Mouse (Mus musculus): Measurements from ENCODE around the gene Asb16. TPM values are rescaled to one million over a fixed set of nuclear protein-coding genes. Genes with fewer than 3 reads are reported as not detected.

Gene Asb16
- not detected for polyA plus RNA-seq (2012; fragmentation: generic; extraction: Trizol)
- long read RNA-seq, experiment 1 = 0 reads
- long read RNA-seq, experiment 2 = 0 reads

DNA sequence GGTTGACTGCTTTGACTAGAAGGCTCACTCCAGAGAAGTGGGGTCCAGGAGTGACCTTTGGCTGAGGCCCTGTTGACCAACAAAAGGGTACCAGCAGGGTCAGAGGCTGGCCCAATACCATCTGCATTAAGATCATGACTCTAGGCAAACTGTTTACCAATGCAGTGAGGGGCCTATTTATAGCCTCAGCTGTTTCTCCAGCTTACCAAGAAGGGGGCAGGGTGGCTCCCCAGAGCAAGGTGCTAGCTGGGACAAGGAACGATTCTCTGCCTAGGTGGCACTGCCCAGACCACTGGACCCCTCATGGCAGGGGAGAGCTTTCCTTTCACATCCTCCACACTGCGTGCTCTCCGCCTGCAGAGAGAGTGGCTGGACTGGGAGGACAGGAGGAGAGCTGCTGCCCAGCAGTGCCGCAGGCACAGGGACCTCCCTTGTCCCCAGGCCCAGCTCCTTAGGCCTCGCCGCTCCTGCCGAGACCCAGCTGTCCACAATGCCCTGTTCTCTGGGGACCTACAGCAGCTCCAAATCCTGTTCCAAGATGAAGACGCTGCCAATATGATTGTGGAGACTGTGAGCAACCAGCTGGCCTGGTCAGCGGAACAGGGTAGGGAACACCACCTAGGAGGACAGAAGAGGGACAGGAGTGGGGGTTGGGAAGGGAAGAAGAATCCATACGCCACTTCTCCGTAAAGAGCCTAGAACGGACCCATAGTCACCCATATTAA lies at the start of gene Asb16:
Gene Asb16 (plus strand): TSS at position 224 of the 725 bp plus-strand sequence.
- Histone ChIP-seq H3K4me3 (ENCODE audit: insufficient read depth, poor library complexity, severe bottlenecking) (no peak within 1 kb of the TSS), H3ac (ENCODE audit: control insufficient read depth, insufficient read length, low read depth) (no peak within 1 kb of the TSS), H3K36me3 (ENCODE audit: control insufficient read depth, insufficient read depth) (no peaks in the 10 kb centered on the region), H3K27me3 (ENCODE audit: control insufficient read depth, insufficient read depth, insufficient read length) (no peaks in the 10 kb centered on the region), H3K79me3 (ENCODE audit: low read depth) (no peaks in the 10 kb centered on the region), H3K79me2 (ENCODE audit: control insufficient read depth, insufficient read depth) (no peaks in the 10 kb centered on the region)
- TF ChIP-seq USF1 (IDR thresholded peaks at IDR 0.05; ENCODE audit: low read depth) = no peak
- TF ChIP-seq CTCF (IDR thresholded peaks at IDR 0.05; ENCODE audit: control insufficient read depth, insufficient read depth, insufficient read length) = no peak
- TF ChIP-seq FOSL1 (IDR thresholded peaks at IDR 0.05; ENCODE audit: insufficient read depth, low read length, poor library complexity, severe bottlenecking) = no peak
- no peak for TF ChIP-seq MYOG (IDR thresholded peaks at IDR 0.05; ENCODE audit: control insufficient read depth, extremely low read depth, insufficient read length)
- TF ChIP-seq MAX (IDR thresholded peaks at IDR 0.05) = no peak
- TF ChIP-seq CEBPB (IDR thresholded peaks at IDR 0.05; ENCODE audit: low read depth) = no peak
- no peak for TF ChIP-seq MYOD1 (IDR thresholded peaks at IDR 0.05; ENCODE audit: control insufficient read depth, insufficient read length, low read depth)

DNA sequence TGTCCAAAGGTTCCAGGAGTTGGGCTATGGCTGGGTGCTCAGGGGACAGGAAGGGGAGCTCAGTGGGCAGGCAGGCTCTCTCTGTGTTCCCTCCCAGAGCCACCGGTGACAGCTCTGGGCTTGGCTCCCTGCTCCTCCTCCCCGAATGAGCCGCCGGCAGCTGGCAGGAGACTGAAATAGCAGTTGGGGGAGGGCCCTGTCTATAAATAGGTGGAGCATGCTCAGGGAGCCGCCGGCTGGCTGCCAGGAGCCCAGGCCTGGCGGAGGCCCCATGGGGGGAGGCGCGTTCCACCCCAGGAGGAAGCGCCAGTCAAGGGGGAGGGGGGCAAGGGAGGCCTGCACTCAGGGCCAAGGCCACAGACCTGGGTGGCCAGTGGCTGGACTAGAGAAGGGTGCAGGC lies 49.8 kb upstream of the Asb16 start:
- H3K4me3 ChIP-seq (ENCODE audit: insufficient read depth, poor library complexity, severe bottlenecking) = peak overlapping the region; percentile 34
- H3ac ChIP-seq (ENCODE audit: control insufficient read depth, insufficient read length, low read depth) = peak overlapping the region; percentile 46
- H3K79me3 ChIP-seq (ENCODE audit: low read depth) = peaks cover 34% of the 10 kb centered on the region
- TF ChIP-seq MYOG (IDR thresholded peaks at IDR 0.05; ENCODE audit: control insufficient read depth, extremely low read depth, insufficient read length) (no peak), CEBPB (IDR thresholded peaks at IDR 0.05; ENCODE audit: low read depth) (no peak), MAX (IDR thresholded peaks at IDR 0.05) (peak; percentile 71), USF1 (IDR thresholded peaks at IDR 0.05; ENCODE audit: low read depth) (no peak), FOSL1 (IDR thresholded peaks at IDR 0.05; ENCODE audit: insufficient read depth, low read length, poor library complexity, severe bottlenecking) (no peak), MYOD1 (IDR thresholded peaks at IDR 0.05; ENCODE audit: control insufficient read depth, insufficient read length, low read depth) (peak; percentile 6), CTCF (IDR thresholded peaks at IDR 0.05; ENCODE audit: control insufficient read depth, insufficient read depth, insufficient read length) (no peak)
- H3K36me3 ChIP-seq (ENCODE audit: control insufficient read depth, insufficient read depth) = no peaks in the 10 kb centered on the region
- peaks cover 45% of the 10 kb centered on the region for H3K79me2 ChIP-seq (ENCODE audit: control insufficient read depth, insufficient read depth)
- H3K27me3 ChIP-seq (ENCODE audit: control insufficient read depth, insufficient read depth, insufficient read length) = no peaks in the 10 kb centered on the region

DNA sequence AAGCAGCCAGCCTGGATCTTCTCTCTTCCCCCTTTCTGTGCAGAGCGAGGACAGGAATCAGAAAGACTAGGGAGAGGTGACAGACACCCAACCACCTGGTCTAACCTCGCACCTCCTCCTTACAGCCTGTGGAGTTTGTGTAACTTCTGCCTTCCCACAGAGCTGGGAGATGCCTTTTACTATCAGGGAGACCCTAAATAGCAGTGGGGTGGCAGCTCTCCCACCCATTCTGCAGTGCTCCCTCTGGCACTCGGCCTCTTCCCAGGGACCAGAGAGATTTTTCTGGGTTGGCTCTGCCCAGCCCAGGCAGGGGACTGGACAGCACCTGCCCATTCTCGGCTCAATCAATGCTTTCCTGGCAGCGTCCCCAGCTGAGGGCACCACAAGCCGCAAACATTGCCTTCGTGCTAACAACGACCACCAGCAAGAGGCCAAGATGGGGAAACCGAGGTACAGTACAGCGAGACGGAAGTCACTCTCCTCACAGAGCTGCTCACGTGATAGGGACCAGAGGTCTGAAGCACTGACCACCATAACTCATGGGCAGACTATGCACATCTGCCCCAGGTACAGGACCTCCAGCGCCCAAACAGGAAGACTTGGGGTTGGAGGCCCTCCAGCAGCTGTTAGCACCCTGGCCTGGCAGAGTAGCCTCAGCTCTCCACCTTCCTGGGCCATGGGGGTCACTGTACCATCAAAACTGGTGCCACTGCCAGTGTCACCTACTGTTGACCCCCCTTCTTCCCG lies 49.1 kb upstream of the Asb16 start:
- Histone ChIP-seq H3K36me3 (ENCODE audit: control insufficient read depth, insufficient read depth) (no peaks in the 10 kb centered on the region), H3ac (ENCODE audit: control insufficient read depth, insufficient read length, low read depth) (no peak overlapping the region), H3K79me3 (ENCODE audit: low read depth) (peaks cover 29% of the 10 kb centered on the region), H3K4me3 (ENCODE audit: insufficient read depth, poor library complexity, severe bottlenecking) (no peak overlapping the region), H3K27me3 (ENCODE audit: control insufficient read depth, insufficient read depth, insufficient read length) (no peaks in the 10 kb centered on the region), H3K79me2 (ENCODE audit: control insufficient read depth, insufficient read depth) (peaks cover 39% of the 10 kb centered on the region)
- TF ChIP-seq FOSL1 (IDR thresholded peaks at IDR 0.05; ENCODE audit: insufficient read depth, low read length, poor library complexity, severe bottlenecking) (no peak), CEBPB (IDR thresholded peaks at IDR 0.05; ENCODE audit: low read depth) (no peak), USF1 (IDR thresholded peaks at IDR 0.05; ENCODE audit: low read depth) (no peak), MYOD1 (IDR thresholded peaks at IDR 0.05; ENCODE audit: control insufficient read depth, insufficient read length, low read depth) (no peak), MAX (IDR thresholded peaks at IDR 0.05) (no peak), MYOG (IDR thresholded peaks at IDR 0.05; ENCODE audit: control insufficient read depth, extremely low read depth, insufficient read length) (no peak), CTCF (IDR thresholded peaks at IDR 0.05; ENCODE audit: control insufficient read depth, insufficient read depth, insufficient read length) (no peak)

DNA sequence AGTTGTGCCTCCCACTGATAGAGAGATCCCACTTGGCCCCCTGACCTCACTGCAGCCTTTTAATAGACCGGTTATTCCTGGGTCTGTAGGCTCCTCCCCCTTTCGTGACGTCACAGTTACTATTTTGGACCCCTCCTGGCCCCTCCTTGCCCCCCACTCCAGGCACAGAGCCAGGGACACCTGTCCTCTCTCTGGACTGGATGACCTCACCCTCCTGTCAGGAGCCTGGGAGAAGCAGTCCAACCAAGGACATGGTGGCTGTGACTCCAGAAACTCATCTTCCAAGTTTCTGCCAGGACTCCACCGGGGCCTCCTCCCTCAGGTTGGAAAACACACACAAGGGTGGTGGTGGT lies 48.6 kb upstream of the Asb16 start:
- Histone ChIP-seq H3K36me3 (ENCODE audit: control insufficient read depth, insufficient read depth) (no peaks in the 10 kb centered on the region), H3K27me3 (ENCODE audit: control insufficient read depth, insufficient read depth, insufficient read length) (no peaks in the 10 kb centered on the region), H3K4me3 (ENCODE audit: insufficient read depth, poor library complexity, severe bottlenecking) (no peak overlapping the region), H3ac (ENCODE audit: control insufficient read depth, insufficient read length, low read depth) (no peak overlapping the region), H3K79me3 (ENCODE audit: low read depth) (peaks cover 23% of the 10 kb centered on the region), H3K79me2 (ENCODE audit: control insufficient read depth, insufficient read depth) (peaks cover 34% of the 10 kb centered on the region)
- no peak for TF ChIP-seq MYOG (IDR thresholded peaks at IDR 0.05; ENCODE audit: control insufficient read depth, extremely low read depth, insufficient read length)
- TF ChIP-seq CEBPB (IDR thresholded peaks at IDR 0.05; ENCODE audit: low read depth) = no peak
- no peak for TF ChIP-seq USF1 (IDR thresholded peaks at IDR 0.05; ENCODE audit: low read depth)
- TF ChIP-seq MAX (IDR thresholded peaks at IDR 0.05) = no peak
- no peak for TF ChIP-seq FOSL1 (IDR thresholded peaks at IDR 0.05; ENCODE audit: insufficient read depth, low read length, poor library complexity, severe bottlenecking)
- no peak for TF ChIP-seq CTCF (IDR thresholded peaks at IDR 0.05; ENCODE audit: control insufficient read depth, insufficient read depth, insufficient read length)
- TF ChIP-seq MYOD1 (IDR thresholded peaks at IDR 0.05; ENCODE audit: control insufficient read depth, insufficient read length, low read depth) = no peak

DNA sequence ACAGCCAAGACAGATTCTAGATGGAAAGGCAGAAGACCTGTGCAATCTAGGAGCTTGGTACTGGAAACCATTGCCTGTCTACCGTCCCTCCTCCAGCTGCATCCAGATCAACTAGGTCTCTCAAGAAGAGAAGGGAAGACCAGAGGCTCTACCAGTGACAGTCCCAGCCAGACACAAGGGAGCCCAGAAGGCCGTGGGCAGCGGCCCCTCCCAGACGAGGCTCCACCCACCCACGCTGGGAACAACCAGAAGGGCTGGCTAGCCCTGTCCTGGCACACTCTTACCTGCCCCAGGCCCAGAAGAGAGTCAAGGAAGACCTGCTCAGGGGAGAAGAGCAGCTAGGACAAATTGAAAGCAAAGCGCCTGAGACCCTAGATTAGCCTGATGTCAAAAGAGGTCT lies 48.1 kb upstream of the Asb16 start:
- H3K27me3 ChIP-seq (ENCODE audit: control insufficient read depth, insufficient read depth, insufficient read length) = no peaks in the 10 kb centered on the region
- H3K79me2 ChIP-seq (ENCODE audit: control insufficient read depth, insufficient read depth) = peaks cover 29% of the 10 kb centered on the region
- H3K79me3 ChIP-seq (ENCODE audit: low read depth) = peaks cover 19% of the 10 kb centered on the region
- H3ac ChIP-seq (ENCODE audit: control insufficient read depth, insufficient read length, low read depth) = no peak overlapping the region
- H3K4me3 ChIP-seq (ENCODE audit: insufficient read depth, poor library complexity, severe bottlenecking) = no peak overlapping the region
- H3K36me3 ChIP-seq (ENCODE audit: control insufficient read depth, insufficient read depth) = no peaks in the 10 kb centered on the region
- TF ChIP-seq MAX (IDR thresholded peaks at IDR 0.05) (no peak), FOSL1 (IDR thresholded peaks at IDR 0.05; ENCODE audit: insufficient read depth, low read length, poor library complexity, severe bottlenecking) (no peak)
